Mouse (Mus musculus) ES-Bruce4 (cell line): ENCODE data around the gene Mtmr3.

ENCODE experiments used
- CTCF ChIP-seq: IDR thresholded peaks from one replicate; pipeline ENCODE4 v1.8.1; 2011; ENCODE audit warnings: low read depth, low read length
- POLR2A ChIP-seq: IDR thresholded peaks from one replicate; pipeline ENCODE4 v1.8.1; 2011; ENCODE audit warnings: low read length; ENCODE audit not compliant: insufficient read depth

- TF ChIP-seq CTCF: no peak
- TF ChIP-seq POLR2A: no peak
Observed at GRCm38 (mm10) chr11:4495021-4495540, 99.6 kb downstream of the Mtmr3 start.
